Mouse (Mus musculus) heart, embryonic 14.5 days (tissue): ENCODE measurements at regions not wholly inside any gene's neighbourhood (a gene's known extent, or its start where the extent isn't known, plus 50 kb on each side); places are given as distances from the start of the nearest gene placed in this dataset.
A peak's percentile ranks its signal among the peaks of the same experiment; 100 is the strongest.

ENCODE experiments used
- ATAC-seq: fragments of 200-750 bp; cut with Nextera tagmentation; 2 replicates; pipeline ENCODE4 v1.8.0; 2017; ENCODE audit warnings: low read depth, moderate TSS enrichment; ENCODE audit not compliant: insufficient number of reproducible peaks, insufficient read depth, low FRiP score
- H3K27ac ChIP-seq, 2 experiments: fragments of 200-500 bp in 1 of 2; fragments of 300-500 bp in 1 of 2; sonication (generic) in 1 of 2; replicated peaks in 1 of 2; 2 replicates each; pipeline ENCODE4 v1.5.1; 2012 to 2014; ENCODE audit warnings: low read depth in 2 of 2, low read length in 2 of 2, control low read depth in 1 of 2, mild to moderate bottlenecking in 1 of 2, mixed read lengths in 1 of 2; ENCODE audit not compliant: control insufficient read depth in 1 of 2, insufficient read depth in 1 of 2
- H3K27me3 ChIP-seq: fragments of 300-500 bp; sonication (generic); 2 replicates; pipeline ENCODE4 v1.6.1; 2014; ENCODE audit warnings: mild to moderate bottlenecking, low read length, control low read depth; ENCODE audit not compliant: control insufficient read depth, insufficient read depth
- H3K36me3 ChIP-seq: fragments of 300-500 bp; sonication (generic); 2 replicates; pipeline ENCODE4 v1.6.1; 2014; ENCODE audit warnings: mild to moderate bottlenecking, control low read depth, low read length, mixed read lengths; ENCODE audit not compliant: control insufficient read depth, insufficient read depth
- H3K4me1 ChIP-seq, 2 experiments: fragments of 200-500 bp in 1 of 2; fragments of 300-500 bp in 1 of 2; sonication (generic) in 1 of 2; 2 replicates each; pipeline ENCODE4 v1.6.1; 2012 to 2014; ENCODE audit warnings: low read length in 2 of 2, control low read depth in 1 of 2, mixed read lengths in 1 of 2; ENCODE audit not compliant: control insufficient read depth in 2 of 2, insufficient read depth in 2 of 2
- H3K4me2 ChIP-seq: fragments of 300-500 bp; sonication (generic); 2 replicates; pipeline ENCODE4 v1.6.1; 2014; ENCODE audit warnings: mild to moderate bottlenecking, low read length
- H3K4me3 ChIP-seq, 2 experiments: fragments of 200-500 bp in 1 of 2; fragments of 300-500 bp in 1 of 2; sonication (generic) in 1 of 2; 2 replicates each; pipeline ENCODE4 v1.5.1; 2012 to 2014; ENCODE audit warnings: low read length in 2 of 2, mild to moderate bottlenecking in 2 of 2, control low read depth in 1 of 2, low read depth in 1 of 2, moderate library complexity in 1 of 2; ENCODE audit not compliant: control insufficient read depth in 1 of 2, insufficient read depth in 1 of 2
- H3K9ac ChIP-seq: fragments of 300-500 bp; sonication (generic); 2 replicates; pipeline ENCODE4 v1.6.1; 2014; ENCODE audit warnings: mild to moderate bottlenecking, low read length
- H3K9me3 ChIP-seq: fragments of 300-500 bp; sonication (generic); 2 replicates; pipeline ENCODE4 v1.6.1; 2016; ENCODE audit warnings: low read length, control low read depth; ENCODE audit not compliant: control insufficient read depth
- WGBS: fragments of 180-500 bp; shearing (Covaris S2); extraction: QIAGEN DNeasy Blood & Tissue Kit; methylation state at CpG from one replicate; pipeline ENCODE4 v1.1.7; 2014; 5-methylcytosine and 5-hydroxymethylcytosine counted together

DNA sequence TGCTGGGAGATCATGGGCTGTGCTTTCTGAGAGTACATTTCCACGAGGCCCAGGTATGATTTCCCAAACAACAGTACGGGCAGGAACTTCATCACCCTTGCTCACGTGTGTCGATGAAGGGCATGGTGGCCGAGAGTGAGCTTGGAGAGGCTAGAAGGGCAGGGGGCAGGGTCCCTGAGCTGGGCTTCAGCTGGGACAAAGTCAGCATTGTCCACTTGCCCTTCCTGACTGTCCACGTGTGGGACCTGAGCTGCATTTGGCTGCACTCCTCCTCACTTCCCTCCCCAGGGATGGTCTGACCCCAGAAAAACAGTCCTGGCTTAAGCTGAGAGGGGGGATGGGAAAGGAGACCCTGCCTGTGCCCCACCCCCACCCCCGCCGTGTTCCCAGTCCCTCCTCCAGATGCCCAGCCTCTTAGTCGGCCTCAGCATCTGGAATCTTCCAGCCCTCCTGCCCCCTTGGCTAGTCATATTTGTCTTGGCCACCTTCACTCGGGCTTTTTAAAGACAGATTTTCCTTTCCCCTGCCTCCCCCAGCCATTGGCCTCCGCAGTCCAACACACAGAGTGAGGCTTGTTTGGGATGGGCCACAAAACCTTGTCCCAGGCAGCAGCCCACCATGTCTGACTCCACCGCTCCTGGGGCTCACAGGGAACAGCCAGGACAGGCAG is 58.6 kb downstream of the Isg20 start:
- Histone ChIP-seq H3K4me3 (no peak overlapping the region), H3K4me2 (no peak overlapping the region), H3K27ac (no peak overlapping the region), H3K27me3 (no peaks in the 10 kb centered on the region), H3K9me3 (peaks cover under 1% of the 10 kb centered on the region; the same call in 1 of the 2 replicates), H3K9ac (no peak overlapping the region), H3K36me3 (no peaks in the 10 kb centered on the region), H3K4me1 (peaks cover 0 to 3% of the 10 kb centered on the region in 2 experiments; a peak in 1 of 4 replicates)
- ATAC-seq, result peak; percentile 23; the same call in 1 of the 2 replicates
- WGBS, result 47% methylated on average over 12 of the region's 12 CpGs

DNA sequence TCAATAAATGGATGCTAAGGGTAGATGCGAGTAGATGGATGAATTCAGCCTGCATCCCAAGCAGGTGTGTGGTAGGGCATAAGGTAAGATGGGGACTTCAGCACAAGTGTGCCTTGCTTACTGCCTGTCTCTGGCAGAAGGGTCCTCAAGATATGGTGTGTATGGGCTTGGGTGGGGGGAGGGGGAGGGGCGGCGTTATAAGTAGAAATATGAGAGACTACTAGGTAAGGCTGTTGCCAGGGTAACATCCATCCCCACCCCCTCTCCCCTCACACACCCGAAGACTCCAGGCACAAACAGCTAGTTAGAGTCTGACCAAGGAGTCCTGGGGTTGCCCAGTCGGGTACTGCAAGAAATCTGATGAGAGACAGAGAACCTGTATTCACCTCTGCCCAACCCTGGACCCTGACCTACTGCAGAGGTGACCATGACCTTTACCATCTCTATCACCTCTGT is 63.5 kb upstream of the Acan start:
- Histone ChIP-seq H3K27ac (no peak overlapping the region), H3K27me3 (no peaks in the 10 kb centered on the region), H3K4me1 (peaks cover 7 to 15% of the 10 kb centered on the region in 2 experiments), H3K9ac (peak overlapping the region; percentile 46), H3K9me3 (no peaks in the 10 kb centered on the region), H3K36me3 (no peaks in the 10 kb centered on the region), H3K4me2 (peak overlapping the region; percentile 81), H3K4me3 (peak overlapping the region in 1 of 2 experiments; percentile 37; a peak in 2 of 4 replicates)
- ATAC-seq, result peak; percentile 17; the same call in 1 of the 2 replicates
- WGBS, result 32% methylated on average over 5 of the region's 5 CpGs

DNA sequence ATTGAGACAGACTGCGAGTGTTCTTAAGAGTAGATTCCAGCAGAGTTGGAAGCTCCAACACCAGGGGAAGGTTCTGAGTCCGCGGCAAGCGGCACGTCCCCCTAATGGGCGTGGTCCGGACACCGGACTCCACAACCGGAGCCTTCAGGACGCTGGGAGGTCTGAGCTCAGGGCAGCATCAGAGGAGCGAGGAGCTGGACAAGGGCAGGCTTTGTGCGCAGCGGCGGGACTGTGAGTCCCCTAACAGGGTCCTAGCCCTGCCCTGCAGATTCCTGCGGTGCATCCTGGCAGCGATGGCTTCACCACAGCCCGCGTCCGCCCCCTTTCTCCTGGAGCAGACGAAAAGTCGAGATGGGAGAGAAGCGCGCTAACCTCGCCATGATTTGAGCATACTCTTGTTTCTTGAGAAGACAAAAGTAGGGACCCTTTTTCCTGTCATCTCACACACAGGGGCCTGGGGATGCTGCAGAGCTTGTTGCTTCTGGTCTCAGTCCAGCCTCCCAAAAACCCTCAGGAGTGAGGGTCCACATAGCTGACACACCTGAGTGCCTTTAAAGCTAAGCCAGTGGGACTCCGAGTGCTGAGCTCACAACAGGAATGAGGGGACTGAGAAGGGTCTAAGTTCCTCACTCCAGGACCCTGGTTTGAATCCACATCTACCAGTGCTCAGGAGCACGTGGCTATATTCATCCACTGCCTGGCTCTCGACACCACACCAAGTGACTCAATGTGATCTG is 62.8 kb upstream of the Acan start:
- H3K4me3 ChIP-seq, result peak overlapping the region; percentile 37 to 46
- 3% methylated on average over 27 of the region's 27 CpGs for WGBS
- H3K27ac ChIP-seq, result no peak overlapping the region; a peak in 1 of 4 replicates
- H3K9me3 ChIP-seq, result no peaks in the 10 kb centered on the region
- H3K4me1 ChIP-seq, result peaks cover 7 to 15% of the 10 kb centered on the region in 2 experiments
- no peaks in the 10 kb centered on the region for H3K36me3 ChIP-seq
- peak overlapping the region; percentile 46 for H3K9ac ChIP-seq
- peak; percentile 50 for ATAC-seq
- no peaks in the 10 kb centered on the region for H3K27me3 ChIP-seq
- peak overlapping the region; percentile 81 for H3K4me2 ChIP-seq

DNA sequence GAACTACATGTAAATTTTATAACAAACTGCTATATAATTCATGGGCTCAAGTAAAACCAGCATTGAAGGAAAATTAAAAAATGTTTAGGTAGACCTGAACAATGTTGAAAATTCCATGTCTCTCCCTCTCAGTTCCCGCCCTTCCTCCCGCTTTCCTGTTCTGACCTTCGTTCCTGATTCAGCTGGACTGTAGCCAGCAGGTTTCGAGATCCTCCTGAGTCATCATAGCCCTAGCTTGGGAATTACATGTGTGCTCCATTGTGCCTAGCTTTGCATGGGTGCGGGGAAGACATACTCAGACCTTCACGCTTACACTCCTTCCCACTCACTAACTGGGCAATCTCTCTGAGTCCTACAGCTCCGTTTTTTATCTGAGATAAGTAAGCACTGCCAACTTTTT is 60.3 kb upstream of the Acan start:
- WGBS, result 66% methylated on average over 7 of the region's 7 CpGs
- H3K4me3 ChIP-seq, result no peak overlapping the region
- peaks cover 7 to 15% of the 10 kb centered on the region in 2 experiments for H3K4me1 ChIP-seq
- no peaks in the 10 kb centered on the region for H3K9me3 ChIP-seq
- H3K27me3 ChIP-seq, result no peaks in the 10 kb centered on the region
- H3K4me2 ChIP-seq, result no peak overlapping the region
- no peak overlapping the region for H3K27ac ChIP-seq
- H3K36me3 ChIP-seq, result no peaks in the 10 kb centered on the region
- H3K9ac ChIP-seq, result no peak overlapping the region
- ATAC-seq, result no peak

DNA sequence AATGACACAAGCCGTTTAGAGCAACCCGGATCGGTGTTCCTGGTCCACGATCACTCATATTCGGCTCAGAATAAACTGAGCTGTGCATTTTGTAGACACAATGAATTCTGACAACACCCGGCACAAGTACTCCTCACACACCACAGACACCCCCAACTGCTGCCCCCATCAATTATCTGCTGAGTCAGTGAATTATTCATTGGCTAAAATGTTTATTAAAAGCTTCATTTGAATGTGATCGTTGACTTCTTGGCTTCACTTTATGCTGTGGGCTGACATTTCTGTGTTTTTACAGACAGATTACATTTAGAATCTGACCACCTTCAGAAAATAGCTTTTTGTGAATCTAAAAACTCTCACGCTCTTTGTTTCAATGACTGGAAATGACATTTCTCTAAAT is 59.1 kb upstream of the Acan start:
- no peaks in the 10 kb centered on the region for H3K27me3 ChIP-seq
- ATAC-seq, result no peak
- H3K4me2 ChIP-seq, result no peak overlapping the region
- no peak overlapping the region for H3K9ac ChIP-seq
- WGBS, result 84% methylated on average over 8 of the region's 8 CpGs
- no peaks in the 10 kb centered on the region for H3K36me3 ChIP-seq
- no peaks in the 10 kb centered on the region for H3K9me3 ChIP-seq
- no peak overlapping the region for H3K4me3 ChIP-seq
- peaks cover 7 to 15% of the 10 kb centered on the region in 2 experiments for H3K4me1 ChIP-seq
- H3K27ac ChIP-seq, result no peak overlapping the region

DNA sequence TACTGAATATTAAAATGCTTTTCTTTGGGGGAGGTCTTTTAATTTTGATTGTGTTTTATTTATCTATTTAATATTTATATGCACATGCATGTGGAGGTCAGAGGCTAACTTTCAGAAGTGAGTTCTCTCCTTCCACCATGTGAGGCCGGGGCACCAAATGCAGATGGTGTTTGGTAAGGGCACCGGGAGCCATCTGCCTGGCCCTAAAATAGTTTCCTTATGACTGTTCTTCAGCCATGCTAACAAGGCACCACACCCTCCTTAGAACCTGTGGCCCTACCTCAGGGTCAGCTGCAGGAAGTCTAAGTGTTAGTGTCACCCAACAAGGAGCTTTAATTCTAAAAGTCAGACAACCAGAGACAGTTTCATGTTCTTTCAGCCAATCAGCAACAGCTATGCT is 58.2 kb upstream of the Acan start:
- Histone ChIP-seq H3K36me3 (no peaks in the 10 kb centered on the region), H3K4me3 (no peak overlapping the region), H3K4me1 (peaks cover 7 to 14% of the 10 kb centered on the region in 2 experiments), H3K9ac (no peak overlapping the region), H3K9me3 (no peaks in the 10 kb centered on the region), H3K4me2 (no peak overlapping the region), H3K27me3 (no peaks in the 10 kb centered on the region), H3K27ac (no peak overlapping the region)
- ATAC-seq, result no peak
- 76% methylated on average over 2 of the region's 2 CpGs for WGBS

DNA sequence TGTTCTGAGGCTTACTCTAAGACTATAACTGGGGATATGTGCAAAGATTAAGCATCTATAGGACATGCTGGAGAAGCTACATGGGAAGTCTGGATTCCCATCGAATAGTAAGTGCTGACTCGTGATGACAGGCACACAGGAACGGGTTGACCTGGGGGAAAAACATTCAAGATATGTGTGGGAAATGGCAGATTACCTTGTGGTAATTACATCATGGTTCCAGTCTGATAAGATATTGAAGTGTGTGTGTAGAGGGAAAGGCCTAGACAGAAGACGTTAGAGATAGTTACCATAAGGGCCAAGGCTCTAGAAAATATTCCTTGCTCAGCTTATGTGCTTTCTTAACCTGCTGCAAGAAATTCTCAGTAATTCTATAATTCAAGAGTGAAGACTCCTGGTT is 57.5 kb upstream of the Acan start:
- no peak for ATAC-seq
- 29% methylated on average over 4 of the region's 4 CpGs for WGBS

More for the DNA sequence above, 57.5 kb upstream of the Acan start:
- Histone ChIP-seq H3K4me2 (no peak overlapping the region), H3K4me3 (no peak overlapping the region), H3K27me3 (no peaks in the 10 kb centered on the region), H3K4me1 (peaks cover 3 to 11% of the 10 kb centered on the region in 2 experiments), H3K9ac (no peak overlapping the region), H3K9me3 (no peaks in the 10 kb centered on the region), H3K27ac (no peak overlapping the region), H3K36me3 (no peaks in the 10 kb centered on the region)
